Mouse (Mus musculus) central nervous system, embryonic 18 days (tissue): Measurements from ENCODE around the gene L3mbtl4. TPM values are rescaled to one million over a fixed set of nuclear protein-coding genes. Genes with fewer than 3 reads are reported as not detected.

Source experiments
- polyA plus RNA-seq: library from polyadenylated mRNA; depleted of rRNA; stranded (reverse); fragments of >200 nt; gene quantifications from 2 replicates; pipeline ENCODE4 v1.2.3, GENCODE M21; 2012; rRNA removed

Gene L3mbtl4
- 5.2 TPM in 2 replicates for polyA plus RNA-seq

GRCm38 (mm10) chr17:68273527-68273926, at the start of gene L3mbtl4:
Gene L3mbtl4, plus strand, starts transcription at chr17:68273797.

GRCm38 (mm10) chr17:68826323-68826722, 552.7 kb downstream of the L3mbtl4 start, which contains the start of gene Tmem200c:
Gene Tmem200c, plus strand, starts transcription at chr17:68826623.

